Mouse (Mus musculus) cerebellum, adult 2 months (tissue): ENCODE data around the gene Trub1.

Experiments
- CTCF ChIP-seq: fragments of 200-500 bp; IDR thresholded peaks from 2 replicates; pipeline ENCODE4 v1.5.1; 2011; ENCODE audit warnings: low read depth, mild to moderate bottlenecking, control low read depth, low read length, moderate library complexity, borderline replicate concordance; ENCODE audit not compliant: insufficient read depth
- POLR2A ChIP-seq: fragments of 200-500 bp; IDR thresholded peaks from 2 replicates; pipeline ENCODE4 v1.6.1; 2011; ENCODE audit warnings: low read length, control low read depth, borderline replicate concordance; ENCODE audit not compliant: insufficient read depth

- TF ChIP-seq POLR2A (no peak), CTCF (no peak)
These were observed 73.0 kb downstream of the Trub1 start for GRCm38 (mm10) chr19:57525693-57526092.
